Mouse (Mus musculus) CH12.LX (cell line): ENCODE data around the gene Zswim8.

Experiments used
- CHD2 ChIP-seq: IDR thresholded peaks from 2 replicates; pipeline ENCODE4 v1.6.1; 2011; ENCODE audit warnings: low read length, improper control_type of control experiment
- CTCF ChIP-seq, 2 experiments: IDR thresholded peaks in 1 of 2; conservative IDR thresholded peaks in 1 of 2; 2 replicates each; pipeline ENCODE4 v1.5.1; 2011 to 2012; ENCODE audit warnings: low read depth in 2 of 2, low read length in 2 of 2, improper control_type of control experiment in 1 of 2, inconsistent platforms in 1 of 2, mild to moderate bottlenecking in 1 of 2, moderate library complexity in 1 of 2
- EP300 ChIP-seq: IDR thresholded peaks from 2 replicates; pipeline ENCODE4 v1.6.1; 2011; ENCODE audit warnings: low read length, improper control_type of control experiment
- ETS1 ChIP-seq: conservative IDR thresholded peaks from 2 replicates; pipeline ENCODE4 v1.6.1; 2012; ENCODE audit warnings: low read depth, mild to moderate bottlenecking, inconsistent platforms, low read length, improper control_type of control experiment, moderate library complexity
- MAZ ChIP-seq: IDR thresholded peaks from 2 replicates; pipeline ENCODE4 v1.6.1; 2012; ENCODE audit warnings: low read depth, mild to moderate bottlenecking, inconsistent platforms, low read length, improper control_type of control experiment, moderate library complexity
- MYC ChIP-seq: IDR thresholded peaks from 2 replicates; pipeline ENCODE4 v1.6.1; 2011; ENCODE audit warnings: low read depth, mild to moderate bottlenecking, improper control_type of control experiment, low read length
- POLR2A ChIP-seq: IDR thresholded peaks from 2 replicates; pipeline ENCODE4 v1.6.1; 2011; ENCODE audit warnings: low read depth, mild to moderate bottlenecking, improper control_type of control experiment, low read length
- SIN3A ChIP-seq: IDR thresholded peaks from 2 replicates; pipeline ENCODE4 v1.6.1; 2012; ENCODE audit warnings: low read length, improper control_type of control experiment, inconsistent platforms
- ZKSCAN1 ChIP-seq: IDR thresholded peaks from 2 replicates; pipeline ENCODE4 v1.6.1; 2012; ENCODE audit warnings: low read depth, inconsistent platforms, low read length, improper control_type of control experiment, borderline replicate concordance
- ZNF384 ChIP-seq: IDR thresholded peaks from 2 replicates; pipeline ENCODE4 v1.6.1; 2012; ENCODE audit warnings: low read depth, low read length, improper control_type of control experiment, inconsistent platforms

DNA sequence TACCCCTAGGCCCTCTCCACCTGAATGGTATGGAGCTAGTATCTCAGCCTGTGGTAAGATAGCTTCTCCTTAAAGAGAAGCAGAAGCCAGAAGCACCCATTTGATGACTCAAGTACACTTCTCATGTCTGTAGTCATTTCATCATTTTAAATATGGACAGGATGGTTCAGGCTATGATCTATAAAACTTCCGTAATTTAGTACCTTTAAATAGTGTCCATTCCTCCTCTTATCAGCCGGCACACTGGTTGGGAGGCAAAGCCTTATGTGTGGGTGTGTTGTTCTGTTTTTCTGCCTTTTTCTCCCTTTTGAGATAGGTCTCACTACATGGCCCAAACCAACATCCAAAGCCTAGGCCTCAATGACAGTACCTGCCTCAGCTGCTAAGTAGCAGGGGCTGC lies 8.8 kb upstream of the Zswim8 start:
- TF ChIP-seq POLR2A (no peak), EP300 (no peak), CHD2 (no peak), CTCF (conservative IDR thresholded peaks at IDR 0.05 in 1 of 2, IDR thresholded peaks at IDR 0.05 in 1 of 2; ENCODE audit: low read depth in 2 of 2, low read length in 2 of 2) (no peak), SIN3A (no peak), MAZ (no peak), ZKSCAN1 (no peak), MYC (no peak), ETS1 (no peak), ZNF384 (no peak)
